Mouse (Mus musculus) embryonic facial prominence, embryonic 15.5 days (tissue): ENCODE results near the gene Scd4. TPM values are rescaled to one million over a fixed set of nuclear protein-coding genes. Genes with fewer than 3 reads are reported as not detected.
"Not testable (repeated sequence)": the region's sequence is repeated elsewhere in the genome, so short reads cannot be mapped to it uniquely, and the experiment has no call there.

ENCODE experiments used
- ATAC-seq: fragments of 200-750 bp; cut with Nextera tagmentation; 2 replicates; pipeline ENCODE4 v1.8.0; 2017; ENCODE audit warnings: low read depth, moderate TSS enrichment; ENCODE audit not compliant: insufficient number of reproducible peaks, low FRiP score, low TSS enrichment
- H3K27ac ChIP-seq: fragments of 300-500 bp; sonication (generic); replicated peaks from 2 replicates; pipeline ENCODE4 v1.5.1; 2015; ENCODE audit warnings: mild to moderate bottlenecking, inconsistent platforms
- H3K27me3 ChIP-seq: fragments of 300-500 bp; sonication (generic); 2 replicates; pipeline ENCODE4 v1.6.1; 2015; ENCODE audit warnings: inconsistent platforms
- H3K36me3 ChIP-seq: fragments of 300-500 bp; sonication (generic); 2 replicates; pipeline ENCODE4 v1.6.1; 2015; ENCODE audit warnings: mild to moderate bottlenecking, inconsistent platforms
- H3K4me1 ChIP-seq: fragments of 300-500 bp; sonication (generic); 2 replicates; pipeline ENCODE4 v1.6.1; 2015; ENCODE audit warnings: inconsistent platforms
- H3K4me2 ChIP-seq: fragments of 300-500 bp; sonication (generic); replicated peaks from 2 replicates; pipeline ENCODE4 v1.6.1; 2015; ENCODE audit warnings: mild to moderate bottlenecking, inconsistent platforms
- H3K4me3 ChIP-seq: fragments of 300-500 bp; sonication (generic); replicated peaks from 2 replicates; pipeline ENCODE4 v1.5.1; 2015; ENCODE audit warnings: mild to moderate bottlenecking, inconsistent platforms
- H3K9ac ChIP-seq: fragments of 300-500 bp; sonication (generic); 2 replicates; pipeline ENCODE4 v1.6.1; 2015; ENCODE audit warnings: inconsistent platforms
- H3K9me3 ChIP-seq: fragments of 300-500 bp; sonication (generic); replicated peaks from 2 replicates; pipeline ENCODE4 v1.6.1; 2016; ENCODE audit warnings: inconsistent platforms
- WGBS: fragments of 180-500 bp; shearing (Covaris S2); methylation state at CpG from one replicate; pipeline ENCODE4 v1.1.7; 2015; 5-methylcytosine and 5-hydroxymethylcytosine counted together
- polyA plus RNA-seq: library from polyadenylated mRNA; unstranded; fragments of >200 nt; fragmentation: Nextera tagmentation; extraction: Ambion mirVana; gene quantifications from 2 replicates; pipeline ENCODE4 v1.2.1, GENCODE M21; 2015

Scd4 gene
- polyA plus RNA-seq, 1 experiment from 2014 or later, result 0.39 TPM

DNA sequence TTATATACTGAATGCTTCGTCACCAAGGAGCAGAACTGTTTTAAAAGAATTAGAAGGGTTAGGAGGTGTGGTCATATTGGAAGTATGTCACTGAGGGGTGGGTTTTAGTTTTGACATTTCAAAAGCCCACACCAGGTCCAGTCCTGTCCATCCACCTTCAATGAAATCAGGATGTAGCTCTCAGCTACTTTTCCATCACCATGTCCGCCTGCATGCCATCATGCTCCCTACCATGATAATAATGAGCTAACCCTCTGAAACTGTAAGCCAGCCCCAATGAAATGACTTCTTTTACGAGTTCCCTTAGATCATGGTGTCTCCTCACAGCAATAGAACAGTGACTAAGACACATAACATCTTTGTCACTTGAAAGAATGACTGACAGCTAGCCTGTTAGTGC lies 12.6 kb upstream of the Scd4 start:
- H3K9me3 ChIP-seq, result no peaks in the 10 kb centered on the region
- peaks cover 2% of the 10 kb centered on the region; the same call in 1 of the 2 replicates for H3K4me1 ChIP-seq
- H3K4me2 ChIP-seq, result no peak overlapping the region
- H3K27ac ChIP-seq, result no peak overlapping the region
- no peak overlapping the region for H3K9ac ChIP-seq
- H3K4me3 ChIP-seq, result no peak overlapping the region
- no peaks in the 10 kb centered on the region for H3K27me3 ChIP-seq
- 85% methylated on average over 3 of the region's 3 CpGs for WGBS
- no peak for ATAC-seq
- no peaks in the 10 kb centered on the region for H3K36me3 ChIP-seq

DNA sequence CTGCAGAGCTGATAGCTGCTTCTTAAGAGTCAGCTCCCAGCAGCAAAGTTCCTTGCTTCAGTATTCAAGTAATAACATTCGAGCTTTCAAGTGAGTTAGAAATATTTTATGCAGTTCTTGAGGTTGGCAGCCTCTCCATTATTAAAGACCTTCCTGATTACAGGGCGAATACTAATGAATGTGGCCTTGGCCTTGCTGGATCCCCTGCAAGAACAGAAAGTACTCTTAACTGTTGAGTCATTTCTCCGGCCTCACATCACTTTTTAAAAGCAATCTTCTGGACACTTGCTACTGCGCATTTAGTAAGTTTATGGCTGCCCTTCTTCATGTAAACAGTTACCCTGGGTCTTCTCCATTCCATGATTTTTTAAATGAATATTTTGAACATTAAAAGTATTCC lies 11.7 kb upstream of the Scd4 start:
- WGBS, result 81% methylated on average over 4 of the region's 4 CpGs
- no peak overlapping the region for H3K4me2 ChIP-seq

DNA sequence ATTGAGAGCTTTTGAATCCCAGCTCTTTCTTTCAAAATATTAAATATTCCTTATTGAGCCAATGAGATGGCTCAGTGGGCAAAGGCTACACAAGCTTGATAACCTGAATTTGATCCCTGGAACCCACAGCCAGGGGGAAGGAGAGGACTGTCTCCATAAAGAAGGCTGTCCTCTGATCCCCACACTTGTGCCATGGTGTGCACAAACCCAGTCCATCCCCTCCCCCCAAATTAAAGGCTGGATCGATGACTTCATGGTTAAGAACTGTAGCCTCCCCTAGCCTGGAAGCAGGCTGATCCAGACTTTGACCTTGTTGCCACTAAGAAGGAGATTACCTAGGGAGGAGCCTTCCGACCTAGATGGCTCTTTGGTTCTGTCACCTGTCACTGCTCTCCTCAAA lies 11.3 kb upstream of the Scd4 start:
- no peaks in the 10 kb centered on the region for H3K4me1 ChIP-seq
- no peaks in the 10 kb centered on the region for H3K36me3 ChIP-seq
- no peaks in the 10 kb centered on the region for H3K27me3 ChIP-seq
- no peak overlapping the region for H3K4me2 ChIP-seq
- H3K27ac ChIP-seq, result no peak overlapping the region
- H3K4me3 ChIP-seq, result no peak overlapping the region
- H3K9me3 ChIP-seq, result no peaks in the 10 kb centered on the region
- no peak overlapping the region for H3K9ac ChIP-seq
- ATAC-seq, result no peak
- 70% methylated on average over 2 of the region's 2 CpGs for WGBS

More for the DNA sequence above, 11.7 kb upstream of the Scd4 start:
- Histone ChIP-seq H3K9ac (no peak overlapping the region), H3K4me1 (no peaks in the 10 kb centered on the region), H3K27me3 (no peaks in the 10 kb centered on the region), H3K27ac (no peak overlapping the region), H3K4me3 (no peak overlapping the region), H3K9me3 (no peaks in the 10 kb centered on the region), H3K36me3 (no peaks in the 10 kb centered on the region)
- ATAC-seq, result no peak

DNA sequence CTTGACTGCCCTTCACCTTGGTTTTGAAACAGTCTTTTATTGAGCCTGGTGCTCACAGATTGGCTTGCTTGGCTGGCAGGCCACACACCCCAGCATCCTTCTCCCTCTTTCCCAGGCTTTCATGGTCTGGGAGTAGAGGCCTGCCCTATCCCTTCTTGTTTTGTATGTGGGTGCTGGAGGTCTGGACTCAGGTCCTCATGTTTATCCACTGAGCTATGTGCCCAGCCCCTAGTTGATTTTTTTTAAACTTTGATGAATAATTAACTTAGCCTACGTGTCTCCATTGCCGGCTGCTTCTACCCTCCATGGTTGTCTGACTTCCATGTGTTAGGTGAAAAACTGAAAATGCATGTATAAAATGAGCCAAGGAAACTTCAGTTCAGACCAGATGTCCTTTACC lies 3.3 kb upstream of the Scd4 start:
- Histone ChIP-seq H3K4me1 (peaks cover 4% of the 10 kb centered on the region; the same call in 1 of the 2 replicates), H3K27me3 (no peaks in the 10 kb centered on the region), H3K9me3 (no peaks in the 10 kb centered on the region), H3K4me3 (no peak overlapping the region), H3K27ac (no peak overlapping the region), H3K4me2 (no peak overlapping the region), H3K36me3 (no peaks in the 10 kb centered on the region), H3K9ac (no peak overlapping the region)
- no peak for ATAC-seq
- WGBS, result 78% methylated on average over 2 of the region's 2 CpGs

DNA sequence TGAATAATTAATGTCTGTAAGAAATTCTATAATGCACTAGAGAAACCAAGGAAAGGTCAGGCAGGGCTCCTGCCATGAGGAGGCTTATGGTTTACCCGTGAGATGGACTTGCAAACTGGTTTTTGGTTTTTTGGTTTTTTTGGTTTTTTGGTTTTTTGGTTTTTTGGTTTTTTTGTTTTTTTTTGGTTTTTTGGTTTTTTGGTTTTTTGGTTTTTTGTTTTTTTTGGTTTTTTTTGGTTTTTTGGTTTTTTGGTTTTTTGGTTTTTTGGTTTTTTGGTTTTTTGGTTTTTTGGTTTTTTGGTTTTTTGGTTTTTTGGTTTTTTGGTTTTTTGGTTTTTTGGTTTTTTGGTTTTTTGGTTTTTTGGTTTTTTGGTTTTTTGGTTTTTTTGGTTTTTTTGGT lies 1.8 kb upstream of the Scd4 start:
- H3K27me3 ChIP-seq, ATAC-seq, H3K9me3 ChIP-seq, H3K27ac ChIP-seq, H3K4me2 ChIP-seq, H3K4me3 ChIP-seq, H3K9ac ChIP-seq, H3K4me1 ChIP-seq, H3K36me3 ChIP-seq: not testable (repeated sequence)
- WGBS, result 95% methylated on average over 1 of the region's 1 CpGs

DNA sequence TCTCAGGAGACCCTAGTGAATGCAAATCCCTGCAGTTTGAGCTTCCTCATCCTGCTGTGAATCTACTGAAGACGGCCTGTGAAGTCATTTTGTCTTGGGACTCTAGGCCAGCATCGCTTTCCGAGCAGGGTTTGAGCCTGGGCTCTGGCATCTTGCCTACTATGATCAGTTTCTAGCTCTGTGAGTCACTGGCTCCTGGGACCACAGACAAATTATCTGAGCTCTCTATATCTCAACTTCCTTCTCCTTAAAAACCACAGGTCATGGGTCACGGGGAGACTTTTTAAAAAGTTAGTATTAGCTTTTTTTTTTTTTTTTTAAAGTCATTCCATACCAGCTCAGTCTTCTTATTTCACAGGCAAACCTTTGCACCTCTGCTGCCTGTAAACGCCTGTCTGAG lies 981 bp upstream of the Scd4 start:
- H3K27ac ChIP-seq, result no peak overlapping the region
- no peaks in the 10 kb centered on the region for H3K9me3 ChIP-seq
- no peak overlapping the region for H3K4me3 ChIP-seq
- H3K4me2 ChIP-seq, result no peak overlapping the region
- 54% methylated on average over 5 of the region's 5 CpGs for WGBS
- H3K36me3 ChIP-seq, result no peaks in the 10 kb centered on the region
- H3K4me1 ChIP-seq, result peaks cover 4% of the 10 kb centered on the region; the same call in 1 of the 2 replicates
- no peak for ATAC-seq
- no peaks in the 10 kb centered on the region for H3K27me3 ChIP-seq
- H3K9ac ChIP-seq, result no peak overlapping the region

DNA sequence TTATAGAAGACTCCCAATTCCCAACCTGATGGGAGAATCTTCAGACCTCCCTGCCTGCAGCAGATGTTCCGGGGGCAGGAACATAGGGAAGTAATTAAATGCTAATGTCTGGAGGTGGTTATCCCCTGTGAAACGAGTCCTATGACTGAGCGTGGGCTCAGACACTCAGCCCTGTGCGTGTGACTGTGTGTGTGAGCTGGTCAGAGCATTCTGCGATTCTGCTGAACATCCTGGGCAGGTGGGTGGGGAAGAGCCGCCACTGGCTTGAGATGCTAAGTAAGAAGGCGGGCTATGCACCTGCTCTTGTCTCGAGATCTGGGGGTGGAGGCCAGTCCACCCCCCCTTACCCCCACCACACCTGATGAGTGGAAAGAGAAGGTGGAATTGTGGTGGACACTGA lies 566 bp upstream of the Scd4 start:
- 51% methylated on average over 8 of the region's 8 CpGs for WGBS
- no peak for ATAC-seq

DNA sequence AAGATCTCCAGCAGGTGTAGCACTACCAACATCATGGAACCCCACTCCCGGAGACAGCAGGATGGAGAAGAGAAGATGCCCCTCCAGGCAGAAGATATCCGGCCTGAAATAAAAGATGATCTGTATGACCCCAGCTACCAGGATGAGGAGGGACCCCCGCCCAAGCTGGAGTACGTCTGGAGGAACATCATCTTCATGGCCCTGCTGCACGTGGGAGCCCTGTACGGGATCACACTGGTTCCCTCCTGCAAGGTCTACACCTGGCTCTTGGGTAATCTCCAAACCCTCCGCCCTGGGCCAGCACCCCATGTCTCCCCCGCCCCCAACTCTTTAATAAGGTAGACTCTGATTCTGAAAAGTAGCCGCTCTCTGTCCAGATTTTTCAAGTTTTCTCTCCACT lies 1.1 kb downstream of the Scd4 start:
- 84% methylated on average over 9 of the region's 9 CpGs for WGBS
- no peaks in the 10 kb centered on the region for H3K9me3 ChIP-seq
- H3K36me3 ChIP-seq, result no peaks in the 10 kb centered on the region
- no peak overlapping the region for H3K27ac ChIP-seq
- H3K4me3 ChIP-seq, result no peak overlapping the region
- peaks cover 4% of the 10 kb centered on the region; the same call in 1 of the 2 replicates for H3K4me1 ChIP-seq
- H3K9ac ChIP-seq, result no peak overlapping the region
- ATAC-seq, result no peak
- H3K27me3 ChIP-seq, result no peaks in the 10 kb centered on the region
- H3K4me2 ChIP-seq, result no peak overlapping the region

More for the DNA sequence above, 566 bp upstream of the Scd4 start:
- H3K4me3 ChIP-seq, result no peak overlapping the region
- H3K27me3 ChIP-seq, result no peaks in the 10 kb centered on the region
- H3K36me3 ChIP-seq, result no peaks in the 10 kb centered on the region
- H3K27ac ChIP-seq, result no peak overlapping the region
- no peak overlapping the region for H3K9ac ChIP-seq
- peaks cover 4% of the 10 kb centered on the region; the same call in 1 of the 2 replicates for H3K4me1 ChIP-seq
- H3K4me2 ChIP-seq, result no peak overlapping the region
- H3K9me3 ChIP-seq, result no peaks in the 10 kb centered on the region

DNA sequence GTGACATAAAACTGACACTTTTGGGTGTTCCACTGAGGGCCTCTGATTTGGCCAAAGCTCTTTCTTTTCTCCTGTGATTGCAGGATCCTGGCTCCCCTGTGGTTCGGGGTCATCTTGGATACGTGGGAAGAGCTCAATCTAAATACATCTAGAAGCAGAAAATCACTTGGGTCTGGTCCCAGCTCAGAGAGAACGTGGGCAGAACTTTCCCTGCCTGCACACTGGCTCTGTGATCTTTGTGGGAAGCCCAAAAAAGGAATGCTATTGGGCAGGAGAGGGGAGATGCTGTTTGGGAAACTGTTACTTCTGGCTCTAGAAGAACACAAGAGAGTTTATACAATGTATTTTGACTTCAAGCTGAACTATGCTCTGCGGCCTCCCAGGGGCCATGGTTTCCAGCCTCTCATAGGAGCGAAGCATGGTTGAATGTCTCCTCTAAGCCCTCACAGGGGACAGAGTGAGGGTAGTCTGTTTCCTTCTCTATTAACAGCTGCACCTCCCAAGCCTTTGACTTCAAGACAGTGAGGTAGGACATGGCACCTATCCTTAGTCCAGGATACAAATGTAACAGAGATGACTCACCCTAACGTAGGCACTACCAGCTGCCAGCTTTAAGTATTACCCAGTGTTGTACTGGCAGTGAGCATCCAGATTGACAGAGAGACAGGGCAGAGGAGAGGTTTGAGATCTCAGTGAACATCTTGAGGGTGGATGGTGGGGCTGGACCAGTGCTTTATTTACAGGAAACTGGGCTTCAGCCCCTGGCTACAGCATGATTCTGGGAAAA lies 3.2 kb downstream of the Scd4 start:
- Histone ChIP-seq H3K4me2 (no peak overlapping the region), H3K9me3 (no peaks in the 10 kb centered on the region), H3K27ac (no peak overlapping the region), H3K4me3 (no peak overlapping the region), H3K9ac (no peak overlapping the region), H3K27me3 (no peaks in the 10 kb centered on the region), H3K4me1 (peaks cover 4% of the 10 kb centered on the region; the same call in 1 of the 2 replicates), H3K36me3 (no peaks in the 10 kb centered on the region)
- no peak for ATAC-seq
- 67% methylated on average over 6 of the region's 6 CpGs for WGBS

DNA sequence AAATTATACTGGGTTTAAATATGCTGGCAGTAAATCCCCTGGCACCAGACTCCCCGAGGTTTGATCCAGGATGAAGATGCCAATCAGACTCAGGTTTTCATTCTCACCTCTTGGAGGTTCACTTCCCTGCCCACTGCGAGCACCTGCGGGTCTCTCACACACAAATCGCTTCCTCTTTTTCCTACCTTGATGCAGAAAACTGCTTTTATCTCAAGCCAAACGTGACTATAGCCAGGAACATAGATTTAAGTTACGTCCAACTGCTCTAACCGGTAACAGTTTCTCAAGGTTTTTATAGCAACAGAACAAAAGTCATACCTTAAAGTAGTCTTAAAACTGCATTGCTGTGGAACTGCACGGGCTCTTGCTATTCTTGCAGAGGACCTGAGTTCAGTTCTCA lies 16.8 kb downstream of the Scd4 start:
- 76% methylated on average over 8 of the region's 8 CpGs for WGBS
- H3K36me3 ChIP-seq, result no peaks in the 10 kb centered on the region
- no peaks in the 10 kb centered on the region for H3K4me1 ChIP-seq
- no peak overlapping the region for H3K27ac ChIP-seq
- ATAC-seq, result no peak
- no peak overlapping the region for H3K4me3 ChIP-seq
- no peaks in the 10 kb centered on the region for H3K27me3 ChIP-seq
- H3K4me2 ChIP-seq, result no peak overlapping the region
- H3K9me3 ChIP-seq, result no peaks in the 10 kb centered on the region
- H3K9ac ChIP-seq, result no peak overlapping the region

DNA sequence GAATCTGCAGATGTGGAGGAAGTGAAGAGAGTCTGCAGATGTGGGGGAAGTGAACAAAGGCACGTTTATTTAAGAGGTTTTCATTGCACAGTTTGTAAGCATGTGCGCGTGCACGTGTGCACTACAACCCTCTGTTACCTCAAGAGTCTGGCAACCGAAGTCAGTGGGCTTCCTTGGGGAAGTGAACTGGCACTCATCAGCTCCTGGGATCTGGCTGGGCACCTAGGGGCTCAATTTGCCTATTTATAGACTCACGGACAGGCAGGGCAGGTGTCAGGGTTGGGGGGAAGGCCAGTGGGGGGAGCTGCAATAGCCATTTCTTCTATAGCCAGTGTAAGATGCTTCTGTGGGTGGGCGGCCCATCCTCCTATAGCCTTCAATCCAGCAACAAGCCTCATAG lies 18.9 kb downstream of the Scd4 start:
- H3K4me1 ChIP-seq, result no peaks in the 10 kb centered on the region
- 64% methylated on average over 7 of the region's 7 CpGs for WGBS
- H3K27me3 ChIP-seq, result no peaks in the 10 kb centered on the region
- no peak for ATAC-seq
- H3K9ac ChIP-seq, result no peak overlapping the region
- H3K9me3 ChIP-seq, result no peaks in the 10 kb centered on the region
- H3K4me3 ChIP-seq, result no peak overlapping the region
- no peak overlapping the region for H3K4me2 ChIP-seq
- no peak overlapping the region for H3K27ac ChIP-seq
- no peaks in the 10 kb centered on the region for H3K36me3 ChIP-seq

DNA sequence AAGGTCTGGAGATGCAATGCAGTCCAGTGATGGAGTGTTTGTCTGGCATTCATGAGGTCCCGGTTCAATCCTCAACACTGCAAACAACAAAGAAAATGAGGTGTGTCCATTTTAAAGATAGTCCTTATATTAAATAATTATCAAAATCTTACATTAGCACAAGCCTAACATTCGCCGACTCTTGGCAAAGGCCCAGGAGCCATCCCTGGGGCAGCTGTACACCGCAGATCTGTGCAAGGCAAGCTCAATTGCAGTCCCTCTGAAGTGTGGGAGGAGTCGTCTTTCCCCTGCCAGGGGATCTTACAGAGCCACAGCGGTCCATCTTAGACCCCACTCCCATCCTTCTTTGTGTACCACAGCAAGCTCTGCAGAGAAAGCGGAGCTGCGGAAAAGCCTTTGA lies 25.8 kb downstream of the Scd4 start:
- 0 out of 2 replicates have a peak, but pooled peaks cover 3% of the 10 kb centered on the region for H3K4me1 ChIP-seq
- no peak overlapping the region for H3K9ac ChIP-seq
- no peak for ATAC-seq
- no peaks in the 10 kb centered on the region for H3K36me3 ChIP-seq
- H3K27ac ChIP-seq, result no peak overlapping the region
- 45% methylated on average over 8 of the region's 8 CpGs for WGBS
- no peak overlapping the region for H3K4me2 ChIP-seq
- H3K27me3 ChIP-seq, result no peaks in the 10 kb centered on the region
- H3K9me3 ChIP-seq, result no peaks in the 10 kb centered on the region
- no peak overlapping the region for H3K4me3 ChIP-seq
